Mouse (Mus musculus) lung, adult 2 months (tissue): ENCODE measurements around the gene Cct4. TPM values are rescaled to one million over a fixed set of nuclear protein-coding genes. Genes with fewer than 3 reads are reported as not detected.

Source experiments
- DNase-seq: peaks from one replicate; pipeline ENCODE4 v3.0.0; 2022
- H3K4me1 ChIP-seq: fragments of 200-500 bp; 2 replicates; pipeline ENCODE4 v1.6.1; 2011; ENCODE audit warnings: low read length; ENCODE audit not compliant: control insufficient read depth, insufficient read depth
- H3K4me3 ChIP-seq: fragments of 200-500 bp; replicated peaks from 2 replicates; pipeline ENCODE3; 2011; ENCODE audit warnings: low read depth, mild to moderate bottlenecking, control low read depth, low read length; ENCODE audit errors: extremely low read depth
- POLR2A ChIP-seq: fragments of 200-500 bp; IDR thresholded peaks from 2 replicates; pipeline ENCODE4 v1.6.1; 2011; ENCODE audit warnings: low read depth, mild to moderate bottlenecking, control low read depth, low read length, borderline replicate concordance; ENCODE audit errors: extremely low read depth
- WGBS: fragments of 180-500 bp; shearing (Covaris S2); methylation state at CpG from one replicate; pipeline ENCODE4 v1.1.7; 2018; 5-methylcytosine and 5-hydroxymethylcytosine counted together
- polyA plus RNA-seq: library from polyadenylated mRNA; depleted of rRNA; stranded (reverse); fragments of >200 nt; gene quantifications from 2 replicates; pipeline ENCODE4 v1.2.3, GENCODE M21; 2012; rRNA removed

Cct4 gene
- polyA plus RNA-seq, 1 experiment: 123 TPM

- Histone ChIP-seq H3K4me1 (no peaks in the 10 kb centered on the region), H3K4me3 (no peak overlapping the region)
- 39% methylated on average over 4 of the region's 4 CpGs for WGBS
- no peak for TF ChIP-seq POLR2A
- no peak for DNase-seq
Measured at GRCm38 (mm10) chr11:23052353-23052752, 62.0 kb downstream of the Cct4 start.

Other genes starting within 250 kb of the Cct4 start
- 16.7 and 18.6 TPM in 2 replicates for gene B3gnt2, start 129.6 kb upstream of the Cct4 start, polyA plus RNA-seq
- 10.2 and 11.5 TPM in 2 replicates for gene Zrsr1, start 18.5 kb upstream of the Cct4 start, polyA plus RNA-seq
- gene Gm28048, start 8.4 kb upstream of the Cct4 start, polyA plus RNA-seq: not detected in 2 replicates
- 4.7 and 10.0 TPM in 2 replicates for gene Commd1, start 8.1 kb upstream of the Cct4 start, polyA plus RNA-seq
- gene Fam161a, start 17.0 kb downstream of the Cct4 start, polyA plus RNA-seq: 3.2 and 6.3 TPM in 2 replicates